Mouse (Mus musculus) c-Kit-positive CD71-negative TER-119-negative erythroid progenitor cells, embryonic 14.5 days (primary cell): ENCODE data around the gene Tmprss6.

Source experiments
- DNase-seq: peaks from one replicate; pipeline ENCODE4 v3.0.0-alpha.2; 2013; ENCODE audit warnings: low read depth

The Tmprss6 gene

GRCm38 (mm10) chr15:78420395-78420794, 48.0 kb downstream of the Tmprss6 start:
- no peak for DNase-seq

GRCm38 (mm10) chr15:78416937-78417336, 51.5 kb downstream of the Tmprss6 start:
- DNase-seq = no peak

- no peak for DNase-seq
Observed at GRCm38 (mm10) chr15:78414157-78414556, 54.3 kb downstream of the Tmprss6 start.

- DNase-seq = no peak
Observed at GRCm38 (mm10) chr15:78413719-78414117, 54.7 kb downstream of the Tmprss6 start.

- DNase-seq = no peak
Observed at GRCm38 (mm10) chr15:78413083-78413718, 55.2 kb downstream of the Tmprss6 start.

- DNase-seq = no peak
Observed at GRCm38 (mm10) chr15:78409570-78410052, 58.8 kb downstream of the Tmprss6 start.

GRCm38 (mm10) chr15:78406293-78406934, 62.0 kb downstream of the Tmprss6 start, which contains the start of gene Mpst:
Mpst (plus strand) TSS chr15:78406416.
- peak; percentile 81 for DNase-seq

GRCm38 (mm10) chr15:78405517-78406211, 62.8 kb downstream of the Tmprss6 start, which contains the start of gene Tst:
Tst (minus strand) TSS chr15:78405907.
- DNase-seq = peak; percentile 58

- no peak for DNase-seq
Observed at GRCm38 (mm10) chr15:78405098-78405497, 63.3 kb downstream of the Tmprss6 start.

- no peak for DNase-seq
Observed at GRCm38 (mm10) chr15:78403896-78404295, 64.5 kb downstream of the Tmprss6 start.

- DNase-seq = no peak
Observed at GRCm38 (mm10) chr15:78403301-78403741, 65.1 kb downstream of the Tmprss6 start.

GRCm38 (mm10) chr15:78402423-78402822, 66.0 kb downstream of the Tmprss6 start:
- DNase-seq = no peak

GRCm38 (mm10) chr15:78401921-78402320, 66.5 kb downstream of the Tmprss6 start:
- no peak for DNase-seq

GRCm38 (mm10) chr15:78401345-78401744, 67.1 kb downstream of the Tmprss6 start:
- DNase-seq = no peak

GRCm38 (mm10) chr15:78395478-78395962, 72.9 kb downstream of the Tmprss6 start, which contains the start of gene Tex33:
Tex33 (minus strand) TSS chr15:78395912.
- DNase-seq = no peak

- DNase-seq = no peak
Observed at GRCm38 (mm10) chr15:78390855-78391254, 77.6 kb downstream of the Tmprss6 start.
